Mouse (Mus musculus) hindbrain, postnatal 0 days (tissue): Measurements from ENCODE around the gene Tbxas1. TPM values are rescaled to one million over a fixed set of nuclear protein-coding genes. Genes with fewer than 3 reads are reported as not detected.

ENCODE experiments used
- ATAC-seq: fragments of 200-750 bp; cut with Nextera tagmentation; 2 replicates; pipeline ENCODE4 v1.8.0; 2017; ENCODE audit warnings: mild to moderate bottlenecking, moderate TSS enrichment, moderate library complexity
- DNase-seq: peaks from one replicate; pipeline ENCODE4 v3.0.0-alpha.2; 2015; ENCODE audit warnings: low spot score
- H3K27ac ChIP-seq: fragments of 300-500 bp; sonication (generic); 2 replicates; pipeline ENCODE4 v1.5.1; 2014; ENCODE audit warnings: mild to moderate bottlenecking
- H3K27me3 ChIP-seq: fragments of 300-500 bp; sonication (generic); 2 replicates; pipeline ENCODE4 v1.6.1; 2014; ENCODE audit warnings: low read length, mixed read lengths; ENCODE audit not compliant: insufficient read depth
- H3K36me3 ChIP-seq: fragments of 300-500 bp; sonication (generic); 2 replicates; pipeline ENCODE4 v1.6.1; 2014; ENCODE audit warnings: low read length, mixed read lengths; ENCODE audit not compliant: insufficient read depth
- H3K4me1 ChIP-seq: fragments of 300-500 bp; sonication (generic); 2 replicates; pipeline ENCODE4 v1.6.1; 2014; ENCODE audit warnings: antibody characterized with exemption, low read length, mixed read lengths; ENCODE audit not compliant: insufficient read depth
- H3K4me2 ChIP-seq: fragments of 300-500 bp; sonication (generic); 2 replicates; pipeline ENCODE4 v1.6.1; 2014; ENCODE audit warnings: low read depth, mild to moderate bottlenecking, low read length, moderate library complexity, mixed read lengths
- H3K4me3 ChIP-seq: fragments of 300-500 bp; sonication (generic); 2 replicates; pipeline ENCODE4 v1.5.1; 2014; ENCODE audit warnings: low read length
- H3K9ac ChIP-seq: fragments of 300-500 bp; sonication (generic); replicated peaks from 2 replicates; pipeline ENCODE4 v1.6.1; 2014; ENCODE audit warnings: mild to moderate bottlenecking, low read length, moderate library complexity, mixed read lengths
- H3K9me3 ChIP-seq: fragments of 300-500 bp; sonication (generic); 2 replicates; pipeline ENCODE4 v1.6.1; 2016; ENCODE audit warnings: low read length, mixed read lengths
- CTCF ChIP-seq: IDR thresholded peaks from 2 replicates; pipeline ENCODE4 v1.5.1; 2016; ENCODE audit warnings: antibody characterized with exemption, control low read depth, low read depth
- WGBS: fragments of 180-500 bp; shearing (Covaris S2); extraction: QIAGEN DNeasy Blood & Tissue Kit; methylation state at CpG from one replicate; pipeline ENCODE4 v1.1.7; 2014; 5-methylcytosine and 5-hydroxymethylcytosine counted together
- polyA plus RNA-seq: library from polyadenylated mRNA; unstranded; fragments of >200 nt; fragmentation: Nextera tagmentation; extraction: Ambion mirVana; gene quantifications from 2 replicates; pipeline ENCODE4 v1.2.1, GENCODE M21; 2015
- total RNA-seq: library from RNA; depleted of rRNA; stranded (reverse); fragments of >200 nt; gene quantifications from 2 replicates; pipeline ENCODE4 v1.2.3, GENCODE M21; 2014

The Tbxas1 gene
- total and polyA plus RNA-seq, 2 experiments from 2014 or later: 2.1 to 4.3 TPM

- no peak for DNase-seq
- WGBS: 38% methylated on average over 7 of the region's 7 CpGs
These were observed 180.6 kb downstream of the Tbxas1 start for GRCm38 (mm10) chr6:39055831-39056261.

GRCm38 (mm10) chr6:39057161-39057560, 182.0 kb downstream of the Tbxas1 start:
- ATAC-seq: no peak

More at GRCm38 (mm10) chr6:39055831-39056261, 180.6 kb downstream of the Tbxas1 start:
- H3K9ac ChIP-seq: no peak overlapping the region
- no peak for ATAC-seq
- no peak overlapping the region for H3K4me2 ChIP-seq
- peaks cover 15% of the 10 kb centered on the region for H3K4me1 ChIP-seq
- no peaks in the 10 kb centered on the region for H3K27me3 ChIP-seq
- no peaks in the 10 kb centered on the region for H3K9me3 ChIP-seq
- H3K4me3 ChIP-seq: no peak overlapping the region
- TF ChIP-seq CTCF: no peak
- H3K36me3 ChIP-seq: no peaks in the 10 kb centered on the region
- no peak overlapping the region for H3K27ac ChIP-seq

GRCm38 (mm10) chr6:39058389-39058788, 183.2 kb downstream of the Tbxas1 start:
- Histone ChIP-seq H3K9me3 (no peaks in the 10 kb centered on the region), H3K4me3 (no peak overlapping the region), H3K4me1 (peaks cover 8% of the 10 kb centered on the region; the same call in 1 of the 2 replicates), H3K4me2 (no peak overlapping the region), H3K9ac (no peak overlapping the region), H3K27ac (no peak overlapping the region), H3K36me3 (no peaks in the 10 kb centered on the region), H3K27me3 (no peaks in the 10 kb centered on the region)
- DNase-seq (no peak), ATAC-seq (no peak)
- TF ChIP-seq CTCF: peak; percentile 62
- 63% methylated on average over 3 of the region's 3 CpGs for WGBS

More at GRCm38 (mm10) chr6:39057161-39057560, 182.0 kb downstream of the Tbxas1 start:
- H3K9me3 ChIP-seq: no peaks in the 10 kb centered on the region
- 94% methylated on average over 1 of the region's 1 CpGs for WGBS
- H3K36me3 ChIP-seq: no peaks in the 10 kb centered on the region
- no peak overlapping the region for H3K4me2 ChIP-seq
- no peak overlapping the region for H3K4me3 ChIP-seq
- no peaks in the 10 kb centered on the region for H3K27me3 ChIP-seq
- no peak overlapping the region for H3K27ac ChIP-seq
- no peak overlapping the region for H3K9ac ChIP-seq
- peaks cover 15% of the 10 kb centered on the region for H3K4me1 ChIP-seq
- DNase-seq: no peak
- no peak for TF ChIP-seq CTCF

- no peak overlapping the region for H3K9ac ChIP-seq
- H3K4me1 ChIP-seq: peaks cover 7% of the 10 kb centered on the region; the same call in 1 of the 2 replicates
- H3K9me3 ChIP-seq: no peaks in the 10 kb centered on the region
- H3K27ac ChIP-seq: no peak overlapping the region
- TF ChIP-seq CTCF: no peak
- WGBS: 71% methylated on average over 3 of the region's 3 CpGs
- H3K27me3 ChIP-seq: no peaks in the 10 kb centered on the region
- no peak for ATAC-seq
- H3K36me3 ChIP-seq: no peaks in the 10 kb centered on the region
- no peak overlapping the region for H3K4me2 ChIP-seq
- no peak for DNase-seq
- H3K4me3 ChIP-seq: no peak overlapping the region
These were observed 183.7 kb downstream of the Tbxas1 start for GRCm38 (mm10) chr6:39058936-39059335.

- DNase-seq: no peak
These were observed 184.6 kb downstream of the Tbxas1 start for GRCm38 (mm10) chr6:39059547-39060497.

GRCm38 (mm10) chr6:39061180-39061579, 186.0 kb downstream of the Tbxas1 start:
- 38% methylated on average over 4 of the region's 4 CpGs for WGBS
- no peak overlapping the region for H3K27ac ChIP-seq

More at GRCm38 (mm10) chr6:39059547-39060497, 184.6 kb downstream of the Tbxas1 start:
- Histone ChIP-seq H3K9me3 (no peaks in the 10 kb centered on the region), H3K4me3 (no peak overlapping the region), H3K27ac (no peak overlapping the region), H3K9ac (no peak overlapping the region), H3K4me2 (no peak overlapping the region), H3K27me3 (no peaks in the 10 kb centered on the region), H3K4me1 (no peaks in the 10 kb centered on the region), H3K36me3 (no peaks in the 10 kb centered on the region)
- WGBS: 87% methylated on average over 12 of the region's 12 CpGs
- ATAC-seq: no peak
- TF ChIP-seq CTCF: no peak

More at GRCm38 (mm10) chr6:39061180-39061579, 186.0 kb downstream of the Tbxas1 start:
- Histone ChIP-seq H3K27me3 (no peaks in the 10 kb centered on the region), H3K36me3 (no peaks in the 10 kb centered on the region), H3K4me1 (no peaks in the 10 kb centered on the region), H3K9me3 (no peaks in the 10 kb centered on the region), H3K4me3 (no peak overlapping the region), H3K9ac (no peak overlapping the region), H3K4me2 (no peak overlapping the region)
- ATAC-seq: no peak
- DNase-seq: no peak
- TF ChIP-seq CTCF: no peak
